Mouse (Mus musculus) hindbrain, embryonic 14.5 days (tissue): ENCODE measurements around the gene Lrrn4cl. TPM values are rescaled to one million over a fixed set of nuclear protein-coding genes. Genes with fewer than 3 reads are reported as not detected.

ENCODE experiments used
- ATAC-seq: fragments of 200-750 bp; cut with Nextera tagmentation; 2 replicates; pipeline ENCODE4 v1.8.0; 2017; ENCODE audit warnings: moderate number of reproducible peaks, mild to moderate bottlenecking, moderate TSS enrichment, moderate library complexity; ENCODE audit not compliant: low FRiP score
- DNase-seq: peaks from one replicate; pipeline ENCODE4 v3.0.0-alpha.2; 2015; ENCODE audit warnings: low spot score
- H3K27ac ChIP-seq: fragments of 300-500 bp; sonication (generic); 2 replicates; pipeline ENCODE4 v1.5.1; 2014; ENCODE audit warnings: mild to moderate bottlenecking, moderate library complexity
- H3K27me3 ChIP-seq: fragments of 300-500 bp; sonication (generic); 2 replicates; pipeline ENCODE4 v1.6.1; 2014; ENCODE audit warnings: mild to moderate bottlenecking, low read length, mixed read lengths; ENCODE audit not compliant: control insufficient read depth, insufficient read depth
- H3K36me3 ChIP-seq: fragments of 300-500 bp; sonication (generic); replicated peaks from 2 replicates; pipeline ENCODE4 v1.6.1; 2014; ENCODE audit not compliant: control insufficient read depth, insufficient read depth
- H3K4me1 ChIP-seq: fragments of 300-500 bp; sonication (generic); replicated peaks from 2 replicates; pipeline ENCODE4 v1.6.1; 2014; ENCODE audit warnings: antibody characterized with exemption, low read length, mixed read lengths; ENCODE audit not compliant: control insufficient read depth, insufficient read depth
- H3K4me2 ChIP-seq: fragments of 300-500 bp; sonication (generic); replicated peaks from 2 replicates; pipeline ENCODE4 v1.6.1; 2014; ENCODE audit warnings: mild to moderate bottlenecking, moderate library complexity
- H3K4me3 ChIP-seq: fragments of 300-500 bp; sonication (generic); replicated peaks from 2 replicates; pipeline ENCODE4 v1.5.1; 2014; ENCODE audit warnings: mild to moderate bottlenecking, low read length
- H3K9ac ChIP-seq: fragments of 300-500 bp; sonication (generic); 2 replicates; pipeline ENCODE4 v1.6.1; 2014
- H3K9me3 ChIP-seq: fragments of 300-500 bp; sonication (generic); 2 replicates; pipeline ENCODE4 v1.6.1; 2016; ENCODE audit warnings: low read length; ENCODE audit not compliant: control insufficient read depth
- WGBS: fragments of 180-500 bp; shearing (Covaris S2); extraction: QIAGEN DNeasy Blood & Tissue Kit; methylation state at CpG from one replicate; pipeline ENCODE4 v1.1.7; 2014; 5-methylcytosine and 5-hydroxymethylcytosine counted together
- polyA plus RNA-seq: library from polyadenylated mRNA; unstranded; fragments of >200 nt; fragmentation: Nextera tagmentation; extraction: Ambion mirVana; gene quantifications from 2 replicates; pipeline ENCODE4 v1.2.1, GENCODE M21; 2014

Lrrn4cl gene
- polyA plus RNA-seq = 0.82 and 1.1 TPM in 2 replicates

GRCm38 (mm10) chr19:8850402-8850901 is at the start of gene Lrrn4cl:
Gene Lrrn4cl (plus strand): TSS chr19:8850768.
- ATAC-seq (peak; percentile 34; the same call in 1 of the 2 replicates), DNase-seq (no peak)
- Histone ChIP-seq H3K9me3 (no peaks in the 10 kb centered on the region), H3K4me3 (no peak within 1 kb of the TSS), H3K4me2 (no peak within 1 kb of the TSS; the same call in 1 of the 2 replicates), H3K27me3 (no peaks in the 10 kb centered on the region; the same call in 1 of the 2 replicates), H3K36me3 (peaks cover 35% of the 10 kb centered on the region), H3K4me1 (no peaks in the 10 kb centered on the region), H3K9ac (no peak within 1 kb of the TSS), H3K27ac (no peak within 1 kb of the TSS)
- 35% methylated on average over 7 of the region's 7 CpGs for WGBS

GRCm38 (mm10) chr19:8802130-8802821 is 48.3 kb upstream of the Lrrn4cl start, which contains the start of gene Zbtb3:
Gene Zbtb3 (plus strand): TSS chr19:8802555.
- Histone ChIP-seq H3K9ac (peak within 1 kb of the TSS; percentile 57), H3K4me2 (peak within 1 kb of the TSS; percentile 84), H3K4me1 (peaks cover 18% of the 10 kb centered on the region), H3K27me3 (no peaks in the 10 kb centered on the region), H3K27ac (peak within 1 kb of the TSS; percentile 84), H3K4me3 (peak within 1 kb of the TSS; percentile 44), H3K36me3 (peaks cover 27% of the 10 kb centered on the region), H3K9me3 (no peaks in the 10 kb centered on the region)
- DNase-seq = peak; percentile 95
- under 1% methylated on average over 30 of the region's 30 CpGs for WGBS
- ATAC-seq = peak; percentile 98

- Histone ChIP-seq H3K27me3 (no peaks in the 10 kb centered on the region), H3K4me3 (peak overlapping the region; percentile 44), H3K9ac (peak overlapping the region; percentile 22)
These were observed 47.3 kb upstream of the Lrrn4cl start for GRCm38 (mm10) chr19:8803204-8803780.

GRCm38 (mm10) chr19:8803879-8804660 is 46.5 kb upstream of the Lrrn4cl start:
- H3K4me1 ChIP-seq = peaks cover 11% of the 10 kb centered on the region; the same call in 1 of the 2 replicates
- no peak for ATAC-seq
- WGBS = 90% methylated on average over 11 of the region's 11 CpGs
- H3K27me3 ChIP-seq = no peaks in the 10 kb centered on the region
- H3K4me2 ChIP-seq = no peak overlapping the region
- H3K4me3 ChIP-seq = no peak overlapping the region
- no peak overlapping the region for H3K27ac ChIP-seq
- no peak overlapping the region for H3K9ac ChIP-seq
- no peaks in the 10 kb centered on the region for H3K9me3 ChIP-seq
- no peak for DNase-seq
- H3K36me3 ChIP-seq = peaks cover 45% of the 10 kb centered on the region

More at GRCm38 (mm10) chr19:8803204-8803780, 47.3 kb upstream of the Lrrn4cl start:
- H3K9me3 ChIP-seq = no peaks in the 10 kb centered on the region
- H3K36me3 ChIP-seq = peaks cover 37% of the 10 kb centered on the region
- 85% methylated on average over 9 of the region's 9 CpGs for WGBS
- H3K27ac ChIP-seq = no peak overlapping the region
- DNase-seq (no peak), ATAC-seq (no peak)
- H3K4me1 ChIP-seq = peaks cover 11% of the 10 kb centered on the region; the same call in 1 of the 2 replicates
- peak overlapping the region; percentile 84 for H3K4me2 ChIP-seq

- Histone ChIP-seq H3K36me3 (peaks cover 66% of the 10 kb centered on the region), H3K4me1 (peaks cover 7% of the 10 kb centered on the region; the same call in 1 of the 2 replicates), H3K27me3 (no peaks in the 10 kb centered on the region), H3K4me2 (no peak overlapping the region), H3K27ac (no peak overlapping the region), H3K4me3 (no peak overlapping the region), H3K9me3 (no peaks in the 10 kb centered on the region), H3K9ac (no peak overlapping the region)
- WGBS = 94% methylated on average over 5 of the region's 5 CpGs
- ATAC-seq = no peak
- DNase-seq = no peak
These were observed 43.8 kb upstream of the Lrrn4cl start for GRCm38 (mm10) chr19:8806810-8807209.

- DNase-seq (no peak), ATAC-seq (no peak)
- peak overlapping the region; percentile 17; the same call in 1 of the 2 replicates for H3K4me2 ChIP-seq
- H3K27ac ChIP-seq = no peak overlapping the region
- H3K4me1 ChIP-seq = peaks cover 22% of the 10 kb centered on the region
- peaks cover 45% of the 10 kb centered on the region for H3K36me3 ChIP-seq
- H3K9ac ChIP-seq = no peak overlapping the region
- H3K9me3 ChIP-seq = no peaks in the 10 kb centered on the region
- 75% methylated on average over 11 of the region's 11 CpGs for WGBS
- no peaks in the 10 kb centered on the region for H3K27me3 ChIP-seq
- no peak overlapping the region for H3K4me3 ChIP-seq
These were observed 34.8 kb upstream of the Lrrn4cl start for GRCm38 (mm10) chr19:8815812-8816211.

GRCm38 (mm10) chr19:8817001-8817400 is 33.6 kb upstream of the Lrrn4cl start:
- Histone ChIP-seq H3K9ac (peak overlapping the region; percentile 84), H3K4me2 (peak overlapping the region; percentile 76), H3K9me3 (no peaks in the 10 kb centered on the region), H3K27me3 (no peaks in the 10 kb centered on the region), H3K36me3 (peaks cover 35% of the 10 kb centered on the region), H3K4me1 (peaks cover 32% of the 10 kb centered on the region), H3K27ac (no peak overlapping the region), H3K4me3 (0 out of 2 replicates have a peak overlapping the region, but pooled peaks have one; percentile 7)
- WGBS = 68% methylated on average over 3 of the region's 3 CpGs
- ATAC-seq = no peak
- DNase-seq = no peak

GRCm38 (mm10) chr19:8818301-8818798 is 32.2 kb upstream of the Lrrn4cl start:
- Histone ChIP-seq H3K9me3 (no peaks in the 10 kb centered on the region), H3K4me1 (peaks cover 45% of the 10 kb centered on the region), H3K36me3 (peaks cover 29% of the 10 kb centered on the region), H3K9ac (peak overlapping the region; percentile 84), H3K27ac (peak overlapping the region; percentile 96), H3K4me3 (peak overlapping the region; percentile 90), H3K27me3 (no peaks in the 10 kb centered on the region), H3K4me2 (peak overlapping the region; percentile 76)
- 32% methylated on average over 14 of the region's 14 CpGs for WGBS
- ATAC-seq (no peak), DNase-seq (no peak)
